Mouse (Mus musculus) heart, adult 2 months (tissue): ENCODE results near the gene 1700014D04Rik. TPM values are rescaled to one million over a fixed set of nuclear protein-coding genes. Genes with fewer than 3 reads are reported as not detected.
"Not testable (repeated sequence)": the region's sequence is repeated elsewhere in the genome, so short reads cannot be mapped to it uniquely, and the experiment has no call there.

Experiments
- DNase-seq, 2 experiments: peaks; one replicate each; pipeline ENCODE4 v3.0.0; 2021
- H3K27ac ChIP-seq: fragments of 200-600 bp; 2 replicates; pipeline ENCODE4 v1.8.1; 2022
- H3K27me3 ChIP-seq: fragments of 200-500 bp; 2 replicates; pipeline ENCODE4 v1.6.1; 2012; ENCODE audit warnings: mild to moderate bottlenecking, low read length, inconsistent platforms, mixed read lengths; ENCODE audit not compliant: control insufficient read depth, insufficient read depth
- H3K36me3 ChIP-seq: fragments of 200-500 bp; 2 replicates; pipeline ENCODE4 v1.6.1; 2012; ENCODE audit warnings: low read length, inconsistent platforms; ENCODE audit not compliant: control insufficient read depth, insufficient read depth
- H3K4me1 ChIP-seq: fragments of 200-500 bp; 2 replicates; pipeline ENCODE4 v1.6.1; 2011; ENCODE audit warnings: low read length; ENCODE audit not compliant: control insufficient read depth, insufficient read depth
- H3K4me3 ChIP-seq: fragments of 200-600 bp; 2 replicates; pipeline ENCODE4 v1.8.1; 2022
- H3K79me2 ChIP-seq: fragments of 200-500 bp; replicated peaks from 2 replicates; pipeline ENCODE4 v1.6.1; 2012; ENCODE audit warnings: mild to moderate bottlenecking, inconsistent platforms, low read length, moderate library complexity, mixed read lengths; ENCODE audit not compliant: control insufficient read depth, insufficient read depth
- H3K9ac ChIP-seq: fragments of 200-500 bp; 2 replicates; pipeline ENCODE4 v1.6.1; 2012; ENCODE audit warnings: low read depth, mild to moderate bottlenecking, control low read depth, inconsistent platforms, low read length, mixed read lengths
- CTCF ChIP-seq: fragments of 200-600 bp; IDR thresholded peaks from 2 replicates; pipeline ENCODE4 v1.8.1; 2022; ENCODE audit warnings: antibody characterized with exemption, mild to moderate bottlenecking, moderate library complexity
- EP300 ChIP-seq: fragments of 200-500 bp; IDR thresholded peaks from 2 replicates; pipeline ENCODE4 v1.6.1; 2011; ENCODE audit warnings: low read depth, low read length, control low read depth; ENCODE audit not compliant: insufficient read depth
- POLR2A ChIP-seq: fragments of 200-500 bp; IDR thresholded peaks from 2 replicates; pipeline ENCODE4 v1.6.1; 2011; ENCODE audit warnings: mild to moderate bottlenecking, low read depth, low read length, control low read depth; ENCODE audit not compliant: insufficient read depth
- WGBS: fragments of 180-500 bp; shearing (Covaris S2); methylation state at CpG from one replicate; pipeline ENCODE4 v1.1.7; 2018; 5-methylcytosine and 5-hydroxymethylcytosine counted together
- intact Hi-C: fragments of 180-260 bp; cut with DNase I; formaldehyde crosslinking; loops from one replicate; pipeline ENCODE4 v1.15.1; 2025
- polyA plus RNA-seq: library from polyadenylated mRNA; depleted of rRNA; stranded (reverse); fragments of >200 nt; gene quantifications from 2 replicates; pipeline ENCODE4 v1.2.3, GENCODE M21; 2012
- total RNA-seq, 2 experiments: library from RNA; stranded (reverse); gene quantifications; 2 replicates each; pipeline ENCODE4 v1.2.3; 2021

The 1700014D04Rik gene
- total and polyA plus RNA-seq, 3 experiments = not detected

DNA sequence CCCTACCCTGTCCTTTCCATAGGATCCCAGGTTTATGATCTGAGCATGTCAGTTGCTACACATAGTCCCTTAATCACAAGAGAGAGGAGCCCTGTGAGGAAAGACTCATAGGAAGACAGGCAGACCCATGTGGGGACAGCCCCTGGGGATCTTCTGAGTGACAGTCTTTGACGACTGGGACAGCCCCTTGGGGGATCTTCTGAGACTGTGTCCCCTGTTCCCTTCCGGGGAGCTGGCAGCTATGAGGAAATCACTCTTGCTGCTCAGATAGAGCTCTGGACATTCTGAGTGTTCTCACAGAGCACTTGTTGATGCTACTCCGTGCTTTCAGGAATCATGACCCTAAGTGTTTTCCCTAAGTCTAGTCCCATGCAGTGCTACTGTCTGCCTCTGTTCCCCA is 32.8 kb downstream of the 1700014D04Rik start:
- intact Hi-C loops = no loop called here
- no peaks in the 10 kb centered on the region for H3K79me2 ChIP-seq
- WGBS = 51% methylated on average over 3 of the region's 3 CpGs

DNA sequence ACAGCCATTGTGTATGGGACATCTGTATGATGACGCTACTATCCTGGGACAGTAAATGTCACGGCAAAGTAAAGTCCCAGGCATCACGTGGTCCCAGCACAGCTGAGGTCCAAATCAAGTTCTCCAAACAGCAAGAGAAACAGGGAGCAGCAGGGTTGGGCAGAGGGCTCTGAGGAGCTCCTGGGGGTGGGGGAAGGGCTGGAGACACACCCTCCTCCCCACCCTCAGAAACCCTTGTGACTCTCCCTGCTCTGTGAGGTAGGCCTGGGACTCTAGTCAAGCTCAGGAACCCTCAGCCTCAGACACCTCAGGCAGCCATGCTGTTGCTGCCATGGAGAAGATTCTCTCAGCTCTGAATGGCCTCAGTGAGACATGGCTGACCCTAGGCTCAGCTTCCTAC is 34.6 kb downstream of the 1700014D04Rik start, which contains the start of gene Spata31d1b:
Spata31d1b (plus strand) TSS at position 301 of the 400 bp plus-strand sequence.
- H3K27ac ChIP-seq, H3K4me3 ChIP-seq, intact Hi-C loops, H3K79me2 ChIP-seq, DNase-seq, H3K36me3 ChIP-seq, H3K9ac ChIP-seq, H3K27me3 ChIP-seq, H3K4me1 ChIP-seq: not testable (repeated sequence)
- WGBS = 65% methylated on average over 3 of the region's 3 CpGs

More for the DNA sequence above, 32.8 kb downstream of the 1700014D04Rik start:
- H3K27me3 ChIP-seq = no peaks in the 10 kb centered on the region
- DNase-seq = no peak
- H3K4me1 ChIP-seq = no peaks in the 10 kb centered on the region
- TF ChIP-seq POLR2A = no peak
- no peak for TF ChIP-seq CTCF
- TF ChIP-seq EP300 = no peak
- H3K27ac ChIP-seq = no peak overlapping the region
- H3K4me3 ChIP-seq = no peak overlapping the region
- no peaks in the 10 kb centered on the region for H3K36me3 ChIP-seq
- H3K9ac ChIP-seq = no peak overlapping the region

DNA sequence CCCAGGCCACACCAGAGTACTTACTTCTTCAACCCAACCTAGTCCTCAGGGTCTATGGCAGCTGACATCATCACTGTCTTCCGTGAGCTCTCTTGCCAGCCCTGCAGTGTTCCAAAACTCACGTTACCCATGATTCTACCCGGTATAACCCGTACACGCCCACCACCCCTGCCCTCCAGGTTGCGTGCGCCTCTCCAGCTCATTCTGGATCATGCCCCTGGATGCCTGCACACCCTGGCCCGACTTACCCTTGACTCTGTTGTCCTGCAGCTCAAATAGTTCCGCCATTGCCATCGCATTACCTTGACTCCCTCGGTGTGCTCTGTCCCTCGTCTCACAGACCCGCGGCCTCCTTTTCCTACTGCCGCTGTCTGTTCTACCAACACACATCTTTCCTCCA is 36.3 kb downstream of the 1700014D04Rik start, which contains the start of gene Spata31d1a:
Spata31d1a (minus strand) TSS at position 101 of the 400 bp plus-strand sequence.
- no peak for TF ChIP-seq POLR2A
- no peak for TF ChIP-seq CTCF
- no peak for TF ChIP-seq EP300
- Histone ChIP-seq H3K79me2 (no peaks in the 10 kb centered on the region), H3K27me3 (no peaks in the 10 kb centered on the region), H3K27ac (no peak within 1 kb of the TSS), H3K4me3 (no peak within 1 kb of the TSS), H3K4me1 (no peaks in the 10 kb centered on the region), H3K36me3 (no peaks in the 10 kb centered on the region), H3K9ac (no peak within 1 kb of the TSS)
- 87% methylated on average over 15 of the region's 15 CpGs for WGBS
- intact Hi-C loops = no loop called here
- no peak for DNase-seq

DNA sequence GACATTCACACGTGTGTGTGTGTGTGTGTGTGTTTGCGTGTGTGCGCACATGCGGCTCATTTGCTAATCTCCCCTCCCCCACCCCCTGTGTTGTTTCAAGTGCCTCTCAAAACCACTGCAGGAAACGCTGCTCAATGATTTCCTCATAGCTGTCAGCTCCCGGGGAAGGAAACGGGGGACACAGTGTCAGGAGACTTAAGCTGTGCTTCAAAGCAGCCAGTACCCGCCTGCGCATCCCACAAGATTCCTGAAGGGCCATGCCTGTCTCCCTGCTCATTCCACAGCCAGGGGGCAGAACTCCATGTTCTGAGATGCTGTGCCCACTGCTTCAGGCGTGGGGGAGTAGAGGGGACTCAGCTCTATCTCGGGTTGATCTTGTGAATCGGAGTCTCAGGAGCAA is 42.0 kb downstream of the 1700014D04Rik start:
- peak in 1 of 2 experiments; percentile 13 for DNase-seq
- H3K36me3 ChIP-seq = no peaks in the 10 kb centered on the region
- no peak overlapping the region for H3K4me3 ChIP-seq
- 0 out of 2 replicates have a peak overlapping the region, but pooled peaks have one; percentile 3 for H3K9ac ChIP-seq
- peaks cover 1% of the 10 kb centered on the region; the same call in 1 of the 2 replicates for H3K4me1 ChIP-seq
- no peaks in the 10 kb centered on the region for H3K27me3 ChIP-seq
- 19% methylated on average over 12 of the region's 12 CpGs for WGBS
- intact Hi-C loops = no loop called here
- no peak overlapping the region for H3K27ac ChIP-seq
- H3K79me2 ChIP-seq = no peaks in the 10 kb centered on the region
- peak; percentile 57 for TF ChIP-seq CTCF
- 0 out of 2 replicates have a peak, but pooled peaks have one; percentile 10 for TF ChIP-seq EP300
- no peak for TF ChIP-seq POLR2A

GRCm38 (mm10) chr13:59703514-59703913 is 43.0 kb downstream of the 1700014D04Rik start:
- H3K36me3 ChIP-seq = no peaks in the 10 kb centered on the region
- no peak for TF ChIP-seq POLR2A
- TF ChIP-seq EP300 = no peak
- TF ChIP-seq CTCF = no peak
- WGBS = 60% methylated on average over 12 of the region's 12 CpGs
- no peaks in the 10 kb centered on the region for H3K79me2 ChIP-seq
- peaks cover 1% of the 10 kb centered on the region; the same call in 1 of the 2 replicates for H3K4me1 ChIP-seq
- intact Hi-C loops = no loop called here
- H3K9ac ChIP-seq = no peak overlapping the region
- no peak overlapping the region for H3K4me3 ChIP-seq
- no peak for DNase-seq
- no peak overlapping the region for H3K27ac ChIP-seq
- no peaks in the 10 kb centered on the region for H3K27me3 ChIP-seq

DNA sequence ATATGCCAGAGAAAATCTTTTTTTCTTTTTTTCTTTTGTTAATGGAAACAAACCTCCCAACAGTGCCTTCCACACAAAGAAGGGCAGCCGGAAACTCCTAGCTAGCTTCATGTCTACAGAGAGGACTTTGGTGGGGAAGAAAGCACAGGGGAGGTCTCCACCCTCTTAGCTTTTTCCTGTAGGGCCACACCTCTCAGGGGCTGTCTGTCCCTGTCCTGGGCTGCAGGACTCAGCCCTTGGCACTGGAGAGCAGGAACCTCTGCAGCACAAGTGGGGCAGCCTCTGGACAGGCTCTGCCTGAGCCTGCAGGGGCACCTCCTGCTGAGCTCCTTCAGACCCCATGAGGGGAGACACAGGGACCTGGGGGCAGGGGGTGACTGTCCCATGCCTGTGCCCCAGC is 46.4 kb downstream of the 1700014D04Rik start:
- H3K9ac ChIP-seq, H3K4me3 ChIP-seq, H3K36me3 ChIP-seq, H3K4me1 ChIP-seq, H3K27me3 ChIP-seq, H3K79me2 ChIP-seq, H3K27ac ChIP-seq, intact Hi-C loops, DNase-seq: not testable (repeated sequence)
- WGBS = 41% methylated on average over 1 of the region's 1 CpGs
